Comparison of ENCODE assay signal across 11 mouse cellular contexts in the genomic region with DNA sequence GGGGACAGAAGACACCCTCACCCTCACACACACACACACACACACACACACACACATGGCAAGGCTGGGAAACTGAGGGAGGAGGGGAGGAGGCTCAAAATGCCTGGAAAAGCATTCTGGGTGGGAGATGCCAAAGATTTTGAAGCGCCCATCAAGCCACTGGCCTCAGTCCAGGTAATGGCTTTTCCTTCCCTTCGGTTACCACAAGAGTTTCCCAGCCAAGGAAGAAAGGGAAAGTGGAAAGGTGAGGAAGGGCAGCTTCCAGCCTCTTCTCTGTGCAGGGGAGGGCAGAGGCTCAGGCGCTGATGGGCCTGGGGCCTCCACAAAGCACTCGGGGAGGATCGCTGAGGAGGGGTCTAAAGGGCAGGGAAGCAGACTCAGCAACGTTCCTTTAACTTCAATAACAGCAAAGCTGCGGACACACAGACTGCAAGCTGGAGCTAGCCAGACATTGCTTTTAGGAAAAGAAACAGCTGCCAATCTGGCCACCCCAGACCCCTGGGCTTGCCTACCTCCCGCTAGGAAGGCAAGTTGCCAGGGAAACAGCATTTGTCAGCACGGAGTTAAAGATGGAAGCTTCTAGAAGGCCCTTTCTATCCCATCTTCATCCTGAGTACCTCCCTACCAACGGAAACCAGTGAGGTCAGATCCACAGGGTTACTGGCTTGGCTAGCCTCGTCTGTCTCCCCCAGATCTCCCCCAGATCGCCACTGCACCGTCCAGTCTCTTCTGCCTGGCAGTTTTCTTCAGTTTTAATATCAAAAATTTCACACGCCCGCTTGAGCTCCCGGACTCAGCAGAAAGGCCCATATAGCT. TPM values are rescaled to one million over a fixed set of nuclear protein-coding genes. Genes with fewer than 3 reads are reported as not detected.
DNase-seq lines count a peak whose midpoint lies in the region; ATAC-seq and TF ChIP-seq lines count a peak whose summit lies in the region.
"Had no signal": no experiment of that assay in that cellular context is flagged by ENCODE, and none has a peak within 500 bp of the region (broad histone marks: within the 10 kb centered on the region; RNA-seq: fewer than 3 reads in every experiment).

No protein-coding gene starts in this region.

- H3K4me3 ChIP-seq in kidney, postnatal 0 days (replicated peaks; ENCODE audit: low read depth, low read length): no peak overlapping the region
- H3K4me3 ChIP-seq in embryonic facial prominence, embryonic 10.5 days: no peak overlapping the region
- H3K4me3 ChIP-seq in limb, embryonic 13.5 days: no peak overlapping the region
- no peak overlapping the region for H3K4me3 ChIP-seq in layer of hippocampus, adult 2 months
- H3K4me3 ChIP-seq: midbrain, embryonic 12.5 days had no signal

- H3K27ac ChIP-seq in kidney, postnatal 0 days: no peak overlapping the region
- H3K27ac ChIP-seq in embryonic facial prominence, embryonic 10.5 days (replicated peaks): peak overlapping the region; percentile 36
- H3K27ac ChIP-seq in limb, embryonic 13.5 days: no peak overlapping the region
- H3K27ac ChIP-seq in layer of hippocampus, adult 2 months: no peak overlapping the region; the same call in 1 of the 2 replicates
- H3K27ac ChIP-seq: midbrain, embryonic 12.5 days had no signal

- no peaks in the 10 kb centered on the region for H3K9me3 ChIP-seq in kidney, postnatal 0 days (replicated peaks; ENCODE audit: low read length)
- no peaks in the 10 kb centered on the region for H3K9me3 ChIP-seq in embryonic facial prominence, embryonic 10.5 days
- no peaks in the 10 kb centered on the region for H3K9me3 ChIP-seq in limb, embryonic 13.5 days
- H3K9me3 ChIP-seq: midbrain, embryonic 12.5 days had no signal

- peak; percentile 43 for DNase-seq in embryo, embryonic 10.5 days (ENCODE audit: low spot score)
- no peak for DNase-seq in embryo, embryonic 10 days (ENCODE audit: low spot score)
- DNase-seq in kidney, postnatal 0 days (ENCODE audit: low spot score): peak; percentile 48
- DNase-seq in kidney, adult 9 months: no peak
- DNase-seq in embryonic facial prominence, embryonic 10.5 days (ENCODE audit: low spot score): no peak
- no peak for DNase-seq in layer of hippocampus, adult 2 months (ENCODE audit: low spot score in 2 of 2)
- no peak for DNase-seq in spleen, postnatal 10 days (ENCODE audit: low spot score in 2 of 2)
- DNase-seq: heart, adult 18-20 months had no signal

- no peak for ATAC-seq in kidney, postnatal 0 days (replicated peaks; ENCODE audit: low FRiP score, low read depth)
- ATAC-seq in limb, embryonic 13.5 days (ENCODE audit: low FRiP score, low read depth): no peak

- H3K4me1 ChIP-seq in kidney, postnatal 0 days (replicated peaks; ENCODE audit: insufficient read depth, low read length): peaks cover 7% of the 10 kb centered on the region; the same call in 1 of the 2 replicates
- peaks cover 76% of the 10 kb centered on the region for H3K4me1 ChIP-seq in embryonic facial prominence, embryonic 10.5 days
- H3K4me1 ChIP-seq in limb, embryonic 13.5 days: peaks cover 74% of the 10 kb centered on the region

- H3K9ac ChIP-seq in kidney, postnatal 0 days (ENCODE audit: low read depth, low read length): no peak overlapping the region
- H3K9ac ChIP-seq in limb, embryonic 13.5 days: peak overlapping the region; percentile 14; the same call in 1 of the 2 replicates

- TF ChIP-seq CTCF in kidney, postnatal 0 days (IDR thresholded peaks at IDR 0.05; ENCODE audit: low read depth): no peak
- no peak for TF ChIP-seq CTCF in layer of hippocampus, adult 2 months (conservative IDR thresholded peaks at IDR 0.05)

- no peaks in the 10 kb centered on the region for H3K27me3 ChIP-seq in kidney, postnatal 0 days (ENCODE audit: insufficient read depth, low read length)
- no peaks in the 10 kb centered on the region for H3K27me3 ChIP-seq in embryonic facial prominence, embryonic 10.5 days (replicated peaks; ENCODE audit: low read depth, poor library complexity, severe bottlenecking)
- H3K27me3 ChIP-seq in limb, embryonic 13.5 days: peaks cover 33% of the 10 kb centered on the region
- H3K27me3 ChIP-seq: midbrain, embryonic 12.5 days had no signal

- 36% methylated on average over 16 of the region's 16 CpGs for WGBS in kidney, postnatal 0 days
- WGBS in embryonic facial prominence, embryonic 10.5 days: 75% methylated on average over 16 of the region's 16 CpGs
- WGBS in limb, embryonic 13.5 days: 21% methylated on average over 16 of the region's 16 CpGs

- H3K36me3 ChIP-seq in kidney, postnatal 0 days (ENCODE audit: insufficient read depth, low read length): 0 out of 2 replicates have a peak, but pooled peaks cover 4% of the 10 kb centered on the region
- H3K36me3 ChIP-seq in embryonic facial prominence, embryonic 10.5 days (replicated peaks): peaks cover 10% of the 10 kb centered on the region
- H3K36me3 ChIP-seq in limb, embryonic 13.5 days: 0 out of 2 replicates have a peak, but pooled peaks cover 6% of the 10 kb centered on the region
- H3K36me3 ChIP-seq: midbrain, embryonic 12.5 days had no signal

- H3K4me2 ChIP-seq in kidney, postnatal 0 days (ENCODE audit: low read length): no peak overlapping the region
- 0 out of 2 replicates have a peak overlapping the region, but pooled peaks have one; percentile 3 for H3K4me2 ChIP-seq in limb, embryonic 13.5 days (replicated peaks)
- H3K4me2 ChIP-seq: liver, embryonic 11.5 days; midbrain, embryonic 12.5 days had no signal

RNA-seq across cellular contexts. Expression of a gene that starts 43.1 kb away (rescaled TPM):
- polyA plus RNA-seq in kidney, postnatal 0 days (2015; fragmentation: Nextera tagmentation; extraction: Ambion mirVana): 109 and 111 TPM in 2 replicates
- polyA plus RNA-seq in embryonic facial prominence, embryonic 10.5 days (2016; fragmentation: Nextera tagmentation; extraction: Ambion mirVana): 73.6 and 76.0 TPM in 2 replicates
- 104 and 106 TPM in 2 replicates for polyA plus RNA-seq in limb, embryonic 13.5 days (2015; fragmentation: Nextera tagmentation; extraction: Ambion mirVana)
- 10 to 100 TPM; 50.9 to 52.8 TPM for total RNA-seq in layer of hippocampus, adult 2 months (2021)

Comparison
In these comparisons a context has a peak if more than half of its experiments do, and no peak if none do; other contexts are left out.
1. DNase-seq: peak in embryo, embryonic 10.5 days (single experiment) and kidney, postnatal 0 days (single experiment); none in embryo, embryonic 10 days (single experiment), kidney, adult 9 months (single experiment), embryonic facial prominence, embryonic 10.5 days (single experiment), layer of hippocampus, adult 2 months (0 of 2) and spleen, postnatal 10 days (0 of 2).